Mouse (Mus musculus) liver, adult 2 months (tissue): Measurements from ENCODE around the gene Ndufa3. TPM values are rescaled to one million over a fixed set of nuclear protein-coding genes. Genes with fewer than 3 reads are reported as not detected.

Source experiments
- DNase-seq: peaks from one replicate; pipeline ENCODE4 v3.0.0-alpha.2; 2011; ENCODE audit warnings: low read depth, low spot score; ENCODE audit errors: extremely low read depth
- H3K27ac ChIP-seq: fragments of 200-500 bp; replicated peaks from 2 replicates; pipeline ENCODE4 v1.5.1; 2012; ENCODE audit warnings: low read depth, mild to moderate bottlenecking, control low read depth, inconsistent platforms, low read length; ENCODE audit not compliant: insufficient read depth
- H3K27me3 ChIP-seq: fragments of 200-500 bp; 2 replicates; pipeline ENCODE4 v1.6.1; 2012; ENCODE audit warnings: mild to moderate bottlenecking, moderate library complexity, low read length, inconsistent platforms; ENCODE audit not compliant: control insufficient read depth, insufficient read depth
- H3K36me3 ChIP-seq: fragments of 200-500 bp; 2 replicates; pipeline ENCODE4 v1.6.1; 2012; ENCODE audit warnings: low read length, inconsistent platforms; ENCODE audit not compliant: control insufficient read depth, insufficient read depth
- H3K4me1 ChIP-seq: fragments of 200-500 bp; 2 replicates; pipeline ENCODE4 v1.6.1; 2011; ENCODE audit warnings: low read length; ENCODE audit not compliant: control insufficient read depth, insufficient read depth
- H3K4me3 ChIP-seq: fragments of 200-500 bp; 2 replicates; pipeline ENCODE4 v1.5.1; 2011; ENCODE audit warnings: low read depth, mild to moderate bottlenecking, control low read depth, low read length, moderate library complexity; ENCODE audit not compliant: insufficient read depth
- H3K79me2 ChIP-seq: fragments of 200-500 bp; 2 replicates; pipeline ENCODE4 v1.6.1; 2012; ENCODE audit warnings: inconsistent platforms, mild to moderate bottlenecking, low read length, moderate library complexity; ENCODE audit not compliant: control insufficient read depth, insufficient read depth
- H3K9ac ChIP-seq: fragments of 200-500 bp; 2 replicates; pipeline ENCODE4 v1.6.1; 2012; ENCODE audit warnings: low read depth, mild to moderate bottlenecking, control low read depth, inconsistent platforms, low read length
- CTCF ChIP-seq: fragments of 200-500 bp; IDR thresholded peaks from 2 replicates; pipeline ENCODE4 v1.5.1; 2011; ENCODE audit warnings: low read depth, low read length, control low read depth
- POLR2A ChIP-seq: fragments of 200-500 bp; IDR thresholded peaks from 2 replicates; pipeline ENCODE4 v1.6.1; 2011; ENCODE audit warnings: low read length, control low read depth; ENCODE audit not compliant: insufficient read depth; ENCODE audit errors: extremely low read depth
- WGBS: fragments of 180-500 bp; shearing (Covaris S2); methylation state at CpG from one replicate; pipeline ENCODE4 v1.1.7; 2018; 5-methylcytosine and 5-hydroxymethylcytosine counted together
- polyA plus RNA-seq: library from polyadenylated mRNA; depleted of rRNA; stranded (reverse); fragments of >200 nt; gene quantifications from 2 replicates; pipeline ENCODE4 v1.2.3, GENCODE M21; 2012
- total RNA-seq: library from RNA; depleted of rRNA; stranded (reverse); fragments of >200 nt; gene quantifications from 2 replicates; pipeline ENCODE4 v1.2.3, GENCODE M21; 2014

Ndufa3 gene
- total and polyA plus RNA-seq, 2 experiments, result 81.8 to 395 TPM

DNA sequence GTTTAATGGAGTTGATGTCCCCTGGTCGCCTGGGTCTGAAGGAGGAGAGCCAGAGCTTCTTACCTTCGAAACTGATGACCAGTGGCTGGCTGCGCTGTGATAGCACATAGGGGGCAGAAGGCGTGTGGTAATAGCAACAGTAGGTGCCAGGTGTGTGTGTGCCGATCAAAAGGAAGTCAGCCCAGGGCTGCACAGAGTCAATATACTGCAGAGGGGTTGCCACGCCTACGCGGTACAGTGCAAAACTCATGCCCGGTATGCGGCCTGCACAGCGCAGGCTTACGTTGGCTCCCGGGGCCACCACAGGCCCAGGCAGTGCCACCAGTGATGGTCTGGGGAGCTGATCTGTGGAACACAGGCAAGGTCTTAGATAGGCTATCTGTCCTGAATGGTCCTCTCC, 6.2 kb upstream of the Ndufa3 start:
- no peak overlapping the region for H3K27ac ChIP-seq
- peak; percentile 62 for DNase-seq
- TF ChIP-seq POLR2A, result no peak
- TF ChIP-seq CTCF, result no peak
- no peaks in the 10 kb centered on the region for H3K79me2 ChIP-seq
- H3K36me3 ChIP-seq, result no peaks in the 10 kb centered on the region
- peaks cover 7% of the 10 kb centered on the region for H3K4me1 ChIP-seq
- no peaks in the 10 kb centered on the region for H3K27me3 ChIP-seq
- WGBS, result 60% methylated on average over 13 of the region's 13 CpGs
- no peak overlapping the region for H3K9ac ChIP-seq
- H3K4me3 ChIP-seq, result no peak overlapping the region

DNA sequence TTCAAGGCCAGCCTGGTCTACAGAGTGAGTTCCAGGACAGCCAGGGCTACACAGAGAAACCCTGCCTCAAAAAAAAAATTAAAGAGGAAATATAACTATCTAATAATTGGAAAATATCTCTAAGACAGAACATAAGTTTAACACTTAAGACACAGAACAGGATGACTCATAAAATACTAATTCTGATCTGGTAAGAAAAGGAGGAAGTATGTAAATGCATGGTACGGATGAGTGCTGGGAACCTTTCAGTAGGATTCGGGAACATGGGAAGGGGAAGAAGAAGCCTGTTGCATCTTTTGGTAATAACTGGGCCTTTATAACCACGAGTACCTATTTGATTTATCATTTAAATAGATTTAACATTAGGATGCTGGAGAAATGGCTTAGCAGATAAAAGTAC, 3.2 kb upstream of the Ndufa3 start:
- Histone ChIP-seq H3K4me3 (no peak overlapping the region), H3K79me2 (peaks cover 3% of the 10 kb centered on the region; the same call in 1 of the 2 replicates), H3K9ac (no peak overlapping the region), H3K4me1 (peaks cover 6% of the 10 kb centered on the region), H3K27ac (no peak overlapping the region), H3K36me3 (no peaks in the 10 kb centered on the region), H3K27me3 (no peaks in the 10 kb centered on the region)
- DNase-seq, result no peak
- TF ChIP-seq POLR2A (no peak), CTCF (no peak)
- WGBS, result 79% methylated on average over 3 of the region's 3 CpGs

DNA sequence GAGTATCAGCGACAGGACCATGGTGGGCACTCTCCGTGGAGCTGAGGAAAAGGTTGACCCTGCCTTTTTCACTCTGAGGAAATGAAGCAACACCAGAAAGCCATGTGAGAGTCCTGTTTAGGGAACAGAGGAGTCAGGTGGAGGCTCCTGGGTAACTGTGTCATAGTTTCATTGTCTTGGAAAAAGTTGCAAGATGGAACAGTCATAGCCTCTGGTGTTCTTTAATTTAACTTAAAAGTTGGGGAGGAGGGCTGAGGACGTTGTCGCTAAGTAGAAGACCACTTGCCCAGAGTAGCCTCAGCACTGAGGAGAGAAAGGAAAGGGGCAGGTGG, 1.1 kb upstream of the Ndufa3 start, which contains the start of gene Oscar:
Gene Oscar, minus strand, starts transcription at position 101 of the 332 bp plus-strand sequence.
- TF ChIP-seq POLR2A, result no peak
- no peak for TF ChIP-seq CTCF
- DNase-seq, result no peak
- Histone ChIP-seq H3K4me3 (no peak within 1 kb of the TSS; the same call in 1 of the 2 replicates), H3K27me3 (no peaks in the 10 kb centered on the region), H3K79me2 (peaks cover 3% of the 10 kb centered on the region; the same call in 1 of the 2 replicates), H3K27ac (no peak within 1 kb of the TSS; the same call in 1 of the 2 replicates), H3K36me3 (peaks cover 2% of the 10 kb centered on the region; the same call in 1 of the 2 replicates), H3K4me1 (peaks cover 3% of the 10 kb centered on the region; the same call in 1 of the 2 replicates), H3K9ac (no peak within 1 kb of the TSS)
- 85% methylated on average over 4 of the region's 4 CpGs for WGBS

DNA sequence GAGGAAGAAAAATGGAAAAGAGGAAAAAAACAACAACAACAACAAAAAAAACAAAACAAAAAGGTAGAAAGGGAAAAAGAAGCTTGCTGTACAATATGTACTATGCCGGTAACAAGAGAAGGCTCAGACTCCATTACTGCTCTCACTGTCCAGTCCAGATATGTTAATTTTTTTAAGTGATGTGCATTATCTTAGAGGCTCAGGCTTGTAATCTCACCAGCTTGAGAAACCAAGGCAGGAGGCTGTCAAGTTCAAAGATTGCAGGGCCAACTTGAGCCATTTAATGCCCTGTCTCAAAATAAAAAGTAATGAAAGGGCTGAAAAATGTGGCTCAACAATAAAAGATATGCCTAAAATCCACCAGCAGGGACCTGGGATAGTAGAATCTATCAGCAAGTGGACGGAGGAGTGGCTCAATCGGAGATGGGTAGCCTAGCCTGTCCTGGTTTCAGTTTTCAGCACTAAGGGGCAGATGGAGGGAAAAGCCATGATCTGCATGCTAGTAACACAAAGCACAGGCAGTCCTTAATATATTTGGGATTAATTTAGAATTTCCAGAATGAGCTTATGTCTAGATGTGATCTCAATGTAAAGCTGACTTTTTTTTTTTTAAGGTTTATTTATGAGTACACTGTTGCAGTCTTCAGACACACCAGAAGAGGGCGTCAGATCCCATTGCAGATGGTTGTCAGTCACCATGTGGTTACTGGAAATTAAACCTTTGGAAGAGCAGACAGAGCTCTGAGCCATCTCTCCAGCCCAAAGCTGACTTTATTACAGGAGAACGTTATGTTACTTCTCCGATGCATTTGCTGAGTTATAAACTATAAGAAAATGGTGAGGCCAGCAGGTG, 558 bp upstream of the Ndufa3 start:
- no peak overlapping the region; the same call in 1 of the 2 replicates for H3K4me3 ChIP-seq
- H3K9ac ChIP-seq, result no peak overlapping the region

DNA sequence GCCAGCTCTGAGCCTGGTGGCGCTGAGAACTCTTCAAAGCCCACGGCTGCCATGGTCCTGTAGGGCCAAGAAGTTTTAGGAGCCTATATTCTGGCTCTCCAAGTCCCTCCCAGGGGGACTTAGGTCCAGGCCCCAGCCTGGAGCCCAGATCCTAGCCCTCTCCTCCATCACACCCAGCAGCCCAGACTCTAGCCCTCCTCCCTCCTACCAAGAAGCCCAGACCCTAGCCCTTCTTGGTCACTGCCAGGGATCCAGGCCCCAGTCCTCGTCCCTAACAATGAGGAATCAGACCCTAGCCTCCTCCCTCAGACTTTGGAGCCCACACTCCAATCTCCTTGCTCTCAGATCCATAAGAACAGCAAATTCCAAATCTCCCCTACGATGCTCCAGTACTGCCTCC, 11.9 kb downstream of the Ndufa3 start:
- Histone ChIP-seq H3K27ac (peak overlapping the region; percentile 11; the same call in 1 of the 2 replicates), H3K36me3 (no peaks in the 10 kb centered on the region), H3K27me3 (no peaks in the 10 kb centered on the region), H3K79me2 (peaks cover 16% of the 10 kb centered on the region), H3K4me3 (peak overlapping the region; percentile 51), H3K9ac (peak overlapping the region; percentile 62), H3K4me1 (peaks cover 12% of the 10 kb centered on the region)
- 27% methylated on average over 4 of the region's 4 CpGs for WGBS
- no peak for DNase-seq
- no peak for TF ChIP-seq POLR2A
- TF ChIP-seq CTCF, result no peak

More for the DNA sequence above, 558 bp upstream of the Ndufa3 start:
- peaks cover 3% of the 10 kb centered on the region; the same call in 1 of the 2 replicates for H3K79me2 ChIP-seq
- 38% methylated on average over 6 of the region's 6 CpGs for WGBS
- peaks cover 3% of the 10 kb centered on the region; the same call in 1 of the 2 replicates for H3K4me1 ChIP-seq
- no peak for DNase-seq
- TF ChIP-seq POLR2A (no peak), CTCF (peak; percentile 48)
- peaks cover 2% of the 10 kb centered on the region; the same call in 1 of the 2 replicates for H3K36me3 ChIP-seq
- H3K27ac ChIP-seq, result no peak overlapping the region; the same call in 1 of the 2 replicates
- no peaks in the 10 kb centered on the region for H3K27me3 ChIP-seq
